Mouse (Mus musculus) olfactory bulb, adult 2 months (tissue): ENCODE results near the gene Tbl2.

Source experiments
- CTCF ChIP-seq: fragments of 200-500 bp; IDR thresholded peaks from 2 replicates; pipeline ENCODE4 v1.5.1; 2012; ENCODE audit warnings: low read depth, mild to moderate bottlenecking, low read length, moderate library complexity; ENCODE audit not compliant: insufficient read depth
- POLR2A ChIP-seq: fragments of 200-500 bp; IDR thresholded peaks from 2 replicates; pipeline ENCODE4 v1.6.1; 2012; ENCODE audit warnings: mild to moderate bottlenecking, low read depth, low read length, moderate library complexity; ENCODE audit not compliant: insufficient read depth

GRCm38 (mm10) chr5:135186621-135187348 lies 37.3 kb downstream of the Tbl2 start, which contains the start of gene Baz1b:
- TF ChIP-seq POLR2A (peak; percentile 49), CTCF (no peak)
